Mouse (Mus musculus) lung, embryonic 16.5 days (tissue): ENCODE data around the gene Gm49450. TPM values are rescaled to one million over a fixed set of nuclear protein-coding genes. Genes with fewer than 3 reads are reported as not detected.
A peak's percentile ranks its signal among the peaks of the same experiment; 100 is the strongest.
"Not testable (repeated sequence)": the region's sequence is repeated elsewhere in the genome, so short reads cannot be mapped to it uniquely, and the experiment has no call there.

Source experiments
- ATAC-seq: fragments of 200-750 bp; cut with Nextera tagmentation; 2 replicates; pipeline ENCODE4 v1.8.0; 2017; ENCODE audit warnings: low read depth, mild to moderate bottlenecking, moderate library complexity
- H3K27ac ChIP-seq: fragments of 300-500 bp; sonication (generic); 2 replicates; pipeline ENCODE4 v1.5.1; 2014; ENCODE audit warnings: mild to moderate bottlenecking, control low read depth, low read length
- H3K27me3 ChIP-seq: fragments of 300-500 bp; sonication (generic); 2 replicates; pipeline ENCODE4 v1.6.1; 2014; ENCODE audit warnings: low read depth, low read length, mixed read lengths; ENCODE audit not compliant: control insufficient read depth, insufficient read depth
- H3K36me3 ChIP-seq: fragments of 300-500 bp; sonication (generic); 2 replicates; pipeline ENCODE4 v1.6.1; 2014; ENCODE audit warnings: low read length; ENCODE audit not compliant: control insufficient read depth, insufficient read depth
- H3K4me1 ChIP-seq: fragments of 300-500 bp; sonication (generic); replicated peaks from 2 replicates; pipeline ENCODE4 v1.6.1; 2014; ENCODE audit warnings: low read length, mixed read lengths; ENCODE audit not compliant: control insufficient read depth, insufficient read depth
- H3K4me2 ChIP-seq: fragments of 300-500 bp; sonication (generic); 2 replicates; pipeline ENCODE4 v1.6.1; 2014; ENCODE audit warnings: low read depth, low read length, control low read depth
- H3K4me3 ChIP-seq: fragments of 300-500 bp; sonication (generic); 2 replicates; pipeline ENCODE4 v1.5.1; 2014; ENCODE audit warnings: mild to moderate bottlenecking, low read length, control low read depth
- H3K9ac ChIP-seq: fragments of 300-500 bp; sonication (generic); 2 replicates; pipeline ENCODE4 v1.6.1; 2014; ENCODE audit warnings: low read length, control low read depth
- H3K9me3 ChIP-seq: fragments of 300-500 bp; sonication (generic); 2 replicates; pipeline ENCODE4 v1.6.1; 2016; ENCODE audit warnings: low read length; ENCODE audit not compliant: control insufficient read depth
- WGBS: fragments of 180-500 bp; shearing (Covaris S2); extraction: QIAGEN DNeasy Blood & Tissue Kit; methylation state at CpG from one replicate; pipeline ENCODE4 v1.1.7; 2014; 5-methylcytosine and 5-hydroxymethylcytosine counted together
- polyA plus RNA-seq: library from polyadenylated mRNA; unstranded; fragments of >200 nt; fragmentation: Nextera tagmentation; extraction: Ambion mirVana; gene quantifications from 2 replicates; pipeline ENCODE4 v1.2.1, GENCODE M21; 2015

Gm49450 gene
- polyA plus RNA-seq, 1 experiment from 2014 or later: not detected

- no peaks in the 10 kb centered on the region for H3K27me3 ChIP-seq
- ATAC-seq: no peak
- H3K36me3 ChIP-seq: no peaks in the 10 kb centered on the region
- H3K4me2 ChIP-seq: no peak overlapping the region
- H3K4me1 ChIP-seq: peaks cover 2% of the 10 kb centered on the region; the same call in 1 of the 2 replicates
- H3K4me3 ChIP-seq: no peak overlapping the region
- H3K9me3 ChIP-seq: no peaks in the 10 kb centered on the region
- WGBS: 60% methylated on average over 5 of the region's 5 CpGs
- no peak overlapping the region for H3K27ac ChIP-seq
- no peak overlapping the region for H3K9ac ChIP-seq
Measured at GRCm38 (mm10) chr15:98957475-98957874, 4.1 kb upstream of the Gm49450 start.

- Histone ChIP-seq H3K27ac (no peak overlapping the region), H3K27me3 (no peaks in the 10 kb centered on the region), H3K9ac (no peak overlapping the region), H3K4me2 (no peak overlapping the region), H3K36me3 (no peaks in the 10 kb centered on the region), H3K4me1 (peaks cover 2% of the 10 kb centered on the region; the same call in 1 of the 2 replicates), H3K4me3 (no peak overlapping the region), H3K9me3 (no peaks in the 10 kb centered on the region)
- no peak for ATAC-seq
- WGBS: 89% methylated on average over 4 of the region's 4 CpGs
Measured at GRCm38 (mm10) chr15:98956000-98956399, 2.6 kb upstream of the Gm49450 start.

- ATAC-seq: no peak
- Histone ChIP-seq H3K36me3 (no peaks in the 10 kb centered on the region), H3K4me2 (no peak overlapping the region), H3K9ac (no peak overlapping the region), H3K4me1 (peaks cover 2% of the 10 kb centered on the region; the same call in 1 of the 2 replicates), H3K27ac (no peak overlapping the region), H3K4me3 (no peak overlapping the region), H3K27me3 (no peaks in the 10 kb centered on the region), H3K9me3 (no peaks in the 10 kb centered on the region)
- WGBS: 84% methylated on average over 4 of the region's 4 CpGs
Measured at GRCm38 (mm10) chr15:98955324-98955723, 2.0 kb upstream of the Gm49450 start.

GRCm38 (mm10) chr15:98954425-98955253 lies 1.3 kb upstream of the Gm49450 start:
- Histone ChIP-seq H3K27me3 (no peaks in the 10 kb centered on the region), H3K4me3 (peak overlapping the region; percentile 18; the same call in 1 of the 2 replicates), H3K4me2 (peak overlapping the region; percentile 38; the same call in 1 of the 2 replicates), H3K9me3 (no peaks in the 10 kb centered on the region), H3K4me1 (peaks cover 2% of the 10 kb centered on the region; the same call in 1 of the 2 replicates), H3K27ac (peak overlapping the region; percentile 61; the same call in 1 of the 2 replicates), H3K36me3 (peaks cover 1% of the 10 kb centered on the region; the same call in 1 of the 2 replicates), H3K9ac (peak overlapping the region; percentile 50)
- ATAC-seq: no peak
- WGBS: 29% methylated on average over 14 of the region's 14 CpGs

- peak; percentile 83 for ATAC-seq
- WGBS: under 1% methylated on average over 41 of the region's 41 CpGs
- H3K9ac ChIP-seq: peak overlapping the region; percentile 89
Measured at GRCm38 (mm10) chr15:98952751-98953400, 475 bp downstream of the Gm49450 start.

GRCm38 (mm10) chr15:98952063-98952455 lies 1.3 kb downstream of the Gm49450 start:
- H3K4me3 ChIP-seq: peak overlapping the region; percentile 86
- no peaks in the 10 kb centered on the region for H3K27me3 ChIP-seq
- peaks cover 4% of the 10 kb centered on the region; the same call in 1 of the 2 replicates for H3K36me3 ChIP-seq
- H3K4me2 ChIP-seq: peak overlapping the region; percentile 55
- ATAC-seq: no peak
- 19% methylated on average over 5 of the region's 5 CpGs for WGBS
- H3K9me3 ChIP-seq: no peaks in the 10 kb centered on the region
- H3K4me1 ChIP-seq: peaks cover 2% of the 10 kb centered on the region; the same call in 1 of the 2 replicates
- peak overlapping the region; percentile 44; the same call in 1 of the 2 replicates for H3K27ac ChIP-seq
- peak overlapping the region; percentile 63 for H3K9ac ChIP-seq

More at GRCm38 (mm10) chr15:98952751-98953400, 475 bp downstream of the Gm49450 start:
- Histone ChIP-seq H3K4me2 (peak overlapping the region; percentile 55), H3K27me3 (no peaks in the 10 kb centered on the region), H3K36me3 (peaks cover 4% of the 10 kb centered on the region; the same call in 1 of the 2 replicates), H3K9me3 (no peaks in the 10 kb centered on the region), H3K4me3 (peak overlapping the region; percentile 86), H3K27ac (peak overlapping the region; percentile 95), H3K4me1 (peaks cover 2% of the 10 kb centered on the region; the same call in 1 of the 2 replicates)

- H3K4me2 ChIP-seq: peak overlapping the region; percentile 55
- peak overlapping the region; percentile 86 for H3K4me3 ChIP-seq
- H3K27ac ChIP-seq, H3K36me3 ChIP-seq, H3K4me1 ChIP-seq, ATAC-seq, H3K27me3 ChIP-seq, H3K9me3 ChIP-seq: not testable (repeated sequence)
- peak overlapping the region; percentile 63; the same call in 1 of the 2 replicates for H3K9ac ChIP-seq
- WGBS: 79% methylated on average over 11 of the region's 15 CpGs
Measured at GRCm38 (mm10) chr15:98951122-98952062, 2.0 kb downstream of the Gm49450 start.

- WGBS: 73% methylated on average over 3 of the region's 3 CpGs
- Histone ChIP-seq H3K4me1 (no peaks in the 10 kb centered on the region; the same call in 1 of the 2 replicates), H3K27me3 (no peaks in the 10 kb centered on the region), H3K36me3 (peaks cover 4% of the 10 kb centered on the region; the same call in 1 of the 2 replicates), H3K4me3 (no peak overlapping the region), H3K9ac (no peak overlapping the region), H3K27ac (no peak overlapping the region), H3K9me3 (no peaks in the 10 kb centered on the region), H3K4me2 (no peak overlapping the region)
- ATAC-seq: no peak
Measured at GRCm38 (mm10) chr15:98949607-98949892, 3.8 kb downstream of the Gm49450 start.
